Mouse (Mus musculus) liver, embryonic 14.5 days (tissue): Measurements from ENCODE around the gene Impg2.

Experiments
- CTCF ChIP-seq: IDR thresholded peaks from 2 replicates; pipeline ENCODE4 v1.5.1; 2016; ENCODE audit warnings: antibody characterized with exemption, low read depth, control low read depth
- EP300 ChIP-seq: IDR thresholded peaks from 2 replicates; pipeline ENCODE4 v1.6.1; 2016; ENCODE audit warnings: antibody characterized with exemption, low read depth

GRCm38 (mm10) chr16:56227686-56228085 is 23.6 kb downstream of the Impg2 start:
- TF ChIP-seq CTCF: no peak
- no peak for TF ChIP-seq EP300
